Mouse (Mus musculus) bone marrow, adult 2 months (tissue): ENCODE measurements at regions not wholly inside any gene's neighbourhood (a gene's known extent, or its start where the extent isn't known, plus 50 kb on each side); places are given as distances from the start of the nearest gene placed in this dataset.

ENCODE experiments used
- H3K27ac ChIP-seq: fragments of 200-500 bp; 2 replicates; pipeline ENCODE4 v1.5.1; 2012; ENCODE audit warnings: low read depth, mild to moderate bottlenecking, control low read depth, inconsistent platforms, low read length; ENCODE audit not compliant: control insufficient read depth, poor library complexity, insufficient read depth
- H3K4me1 ChIP-seq: fragments of 200-500 bp; 2 replicates; pipeline ENCODE4 v1.6.1; 2011; ENCODE audit warnings: low read length; ENCODE audit not compliant: control insufficient read depth, insufficient read depth
- H3K4me3 ChIP-seq: fragments of 200-500 bp; replicated peaks from 2 replicates; pipeline ENCODE3; 2011; ENCODE audit warnings: mild to moderate bottlenecking, low read depth, low read length, control low read depth; ENCODE audit not compliant: control insufficient read depth
- CTCF ChIP-seq: fragments of 200-500 bp; IDR thresholded peaks from 2 replicates; pipeline ENCODE4 v1.5.1; 2011; ENCODE audit warnings: low read length, control low read depth; ENCODE audit not compliant: control insufficient read depth, insufficient read depth
- POLR2A ChIP-seq: fragments of 200-500 bp; IDR thresholded peaks from 2 replicates; pipeline ENCODE4 v1.6.1; 2011; ENCODE audit warnings: low read depth, mild to moderate bottlenecking, control low read depth, low read length, borderline replicate concordance; ENCODE audit not compliant: control insufficient read depth
- WGBS: fragments of 180-500 bp; shearing (Covaris S2); methylation state at CpG from one replicate; pipeline ENCODE4 v1.1.7; 2018; 5-methylcytosine and 5-hydroxymethylcytosine counted together

DNA sequence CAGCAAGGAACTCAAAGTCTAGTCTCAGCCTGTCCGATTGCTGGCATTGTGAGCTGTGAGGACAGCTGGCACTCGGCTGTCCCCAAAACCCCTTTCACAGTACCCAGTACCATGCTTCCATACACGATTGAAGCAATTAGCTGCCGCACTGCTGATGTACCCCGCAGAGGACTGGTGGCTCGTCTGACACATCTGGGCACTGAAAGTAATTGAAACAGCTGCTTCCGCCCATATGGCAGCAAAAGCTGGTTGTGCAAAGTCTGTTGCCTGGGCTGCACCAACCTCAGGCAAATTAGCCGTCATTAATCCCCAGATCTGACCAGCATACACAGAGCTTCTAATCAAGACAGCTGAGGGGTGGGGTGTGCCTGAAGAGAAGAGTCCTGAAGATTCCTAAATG is 313.1 kb upstream of the Arrdc4 start:
- H3K4me3 ChIP-seq = no peak overlapping the region
- WGBS = 75% methylated on average over 8 of the region's 8 CpGs
- H3K27ac ChIP-seq = no peak overlapping the region
- TF ChIP-seq POLR2A (no peak), CTCF (no peak)
- no peaks in the 10 kb centered on the region for H3K4me1 ChIP-seq

DNA sequence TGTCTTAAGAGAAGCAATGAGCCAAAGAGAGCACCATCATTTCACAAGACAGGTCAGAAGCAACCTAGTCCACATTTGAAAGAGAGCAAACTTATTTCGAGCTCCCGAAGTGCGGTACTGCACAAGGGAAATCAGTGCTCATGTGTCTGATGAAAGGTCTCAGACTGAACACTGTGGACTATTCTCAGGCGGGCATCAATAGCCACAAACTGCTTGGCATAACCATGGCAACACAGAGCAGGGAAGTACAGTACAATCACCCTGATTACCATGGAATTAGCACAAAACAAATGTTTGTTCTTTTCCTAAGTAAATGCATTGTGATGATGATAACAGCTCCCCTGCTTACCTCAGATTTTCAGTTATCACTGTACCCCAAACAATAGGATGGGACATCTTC is 312.2 kb upstream of the Arrdc4 start:
- Histone ChIP-seq H3K27ac (no peak overlapping the region), H3K4me3 (no peak overlapping the region), H3K4me1 (no peaks in the 10 kb centered on the region)
- WGBS = 85% methylated on average over 4 of the region's 4 CpGs
- TF ChIP-seq POLR2A (no peak), CTCF (no peak)

DNA sequence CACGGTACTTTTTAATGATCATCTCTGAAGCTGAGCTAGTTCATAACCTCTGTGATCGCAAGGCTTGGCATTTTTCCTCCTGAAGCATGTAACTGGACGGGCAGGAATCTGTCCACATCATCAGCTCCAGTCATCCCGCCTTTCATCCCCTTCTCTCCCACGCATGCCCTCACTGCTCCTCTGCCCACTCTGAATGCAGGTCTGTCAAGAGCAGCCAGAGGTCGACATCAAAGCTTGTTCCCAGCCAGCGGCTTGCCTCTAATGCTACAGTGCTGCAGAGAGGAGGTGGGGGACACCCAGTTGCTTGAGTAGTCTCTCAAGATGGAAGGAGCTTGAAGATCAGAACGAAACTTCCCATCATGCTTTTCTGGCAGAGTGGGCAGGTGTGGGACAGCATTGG is 267.5 kb upstream of the Arrdc4 start:
- H3K27ac ChIP-seq = no peak overlapping the region
- no peaks in the 10 kb centered on the region; the same call in 1 of the 2 replicates for H3K4me1 ChIP-seq
- TF ChIP-seq POLR2A = no peak
- no peak for TF ChIP-seq CTCF
- WGBS = 63% methylated on average over 8 of the region's 8 CpGs
- H3K4me3 ChIP-seq = no peak overlapping the region

DNA sequence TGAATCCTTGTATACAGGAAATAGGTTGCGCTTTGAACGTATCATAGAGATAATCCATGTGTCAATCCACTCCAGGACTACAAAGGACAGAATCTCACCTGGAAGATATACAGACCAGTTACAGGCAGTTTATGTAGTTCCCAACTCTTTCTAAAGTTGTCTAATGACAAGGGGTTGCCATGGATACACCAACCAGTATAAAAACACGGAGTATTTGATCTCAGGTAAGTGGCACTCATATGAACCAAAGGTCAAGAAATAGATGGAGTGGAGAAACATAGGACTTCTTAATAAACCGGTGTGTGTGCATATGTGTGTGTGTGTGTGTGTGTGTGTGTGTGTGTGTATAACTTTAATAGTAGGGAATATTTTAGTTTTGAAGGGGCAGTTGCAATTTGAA is 266.0 kb upstream of the Arrdc4 start:
- 79% methylated on average over 4 of the region's 4 CpGs for WGBS
- no peak overlapping the region for H3K27ac ChIP-seq
- no peaks in the 10 kb centered on the region for H3K4me1 ChIP-seq
- no peak overlapping the region for H3K4me3 ChIP-seq
- TF ChIP-seq CTCF = no peak
- TF ChIP-seq POLR2A = no peak

DNA sequence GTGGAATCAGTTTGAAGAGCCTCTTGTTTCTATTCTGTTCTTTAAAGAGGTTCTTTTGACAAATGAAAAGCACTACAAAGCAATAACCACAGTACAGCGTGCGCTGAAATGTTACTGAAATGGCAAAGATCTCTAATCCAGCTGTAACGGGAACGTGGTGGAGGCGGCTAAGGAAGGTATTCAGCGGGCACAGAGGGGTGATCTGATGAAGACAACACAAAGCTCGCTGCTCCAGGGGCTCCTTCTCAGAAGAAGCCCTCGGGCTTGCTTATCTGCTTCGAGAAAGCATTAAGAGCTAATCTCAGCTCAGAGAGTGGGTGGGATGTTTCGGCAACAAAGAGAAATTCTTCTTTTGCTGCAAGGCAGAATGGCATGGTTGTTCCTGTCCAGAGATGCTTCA is 258.2 kb upstream of the Arrdc4 start:
- Histone ChIP-seq H3K4me3 (no peak overlapping the region), H3K27ac (no peak overlapping the region), H3K4me1 (no peaks in the 10 kb centered on the region)
- TF ChIP-seq POLR2A (no peak), CTCF (no peak)
- WGBS = 80% methylated on average over 10 of the region's 10 CpGs

DNA sequence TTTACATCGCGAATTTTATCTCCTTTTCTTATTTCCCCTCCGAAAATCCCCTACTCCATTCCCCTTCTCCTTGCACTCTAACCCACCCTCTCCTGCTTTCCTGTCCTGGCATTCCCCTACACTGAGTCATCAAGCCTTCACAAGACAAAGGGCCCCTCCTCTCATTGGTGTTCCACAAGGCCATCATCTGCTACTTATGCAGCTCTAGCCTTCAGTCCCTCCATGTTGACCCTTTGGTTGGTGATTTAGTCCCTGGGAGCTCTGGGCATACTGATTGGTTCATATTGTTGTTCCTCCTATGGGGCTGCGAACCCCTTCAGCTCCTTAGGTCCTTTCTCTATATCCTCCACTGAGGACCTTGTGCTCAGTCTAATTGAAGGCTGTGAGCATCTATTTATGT is 239.0 kb upstream of the Arrdc4 start:
- Histone ChIP-seq H3K27ac (no peak overlapping the region), H3K4me1 (no peaks in the 10 kb centered on the region), H3K4me3 (no peak overlapping the region)
- WGBS = 77% methylated on average over 4 of the region's 4 CpGs
- TF ChIP-seq POLR2A (no peak), CTCF (no peak)

DNA sequence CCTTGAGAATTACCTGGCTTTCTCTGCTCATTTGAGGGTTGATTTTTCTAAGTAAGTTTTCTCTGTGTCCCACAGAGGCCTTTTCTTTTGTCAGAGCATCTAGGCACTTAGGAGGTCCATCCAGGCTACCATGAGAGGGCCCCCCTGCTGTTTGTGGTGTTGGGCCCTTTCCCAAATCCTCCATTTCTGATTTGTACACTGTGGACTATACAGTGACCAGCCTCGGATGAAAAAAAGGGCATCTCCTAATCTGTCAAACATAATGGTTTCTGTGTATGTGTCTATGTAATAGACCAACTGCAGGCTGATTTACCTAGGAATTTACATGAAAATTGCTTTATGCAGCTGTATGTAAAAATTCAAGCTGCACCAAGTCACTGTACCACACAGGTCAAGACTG is 234.9 kb upstream of the Arrdc4 start:
- Histone ChIP-seq H3K4me3 (no peak overlapping the region), H3K4me1 (no peaks in the 10 kb centered on the region), H3K27ac (no peak overlapping the region)
- 56% methylated on average over 1 of the region's 1 CpGs for WGBS
- no peak for TF ChIP-seq CTCF

DNA sequence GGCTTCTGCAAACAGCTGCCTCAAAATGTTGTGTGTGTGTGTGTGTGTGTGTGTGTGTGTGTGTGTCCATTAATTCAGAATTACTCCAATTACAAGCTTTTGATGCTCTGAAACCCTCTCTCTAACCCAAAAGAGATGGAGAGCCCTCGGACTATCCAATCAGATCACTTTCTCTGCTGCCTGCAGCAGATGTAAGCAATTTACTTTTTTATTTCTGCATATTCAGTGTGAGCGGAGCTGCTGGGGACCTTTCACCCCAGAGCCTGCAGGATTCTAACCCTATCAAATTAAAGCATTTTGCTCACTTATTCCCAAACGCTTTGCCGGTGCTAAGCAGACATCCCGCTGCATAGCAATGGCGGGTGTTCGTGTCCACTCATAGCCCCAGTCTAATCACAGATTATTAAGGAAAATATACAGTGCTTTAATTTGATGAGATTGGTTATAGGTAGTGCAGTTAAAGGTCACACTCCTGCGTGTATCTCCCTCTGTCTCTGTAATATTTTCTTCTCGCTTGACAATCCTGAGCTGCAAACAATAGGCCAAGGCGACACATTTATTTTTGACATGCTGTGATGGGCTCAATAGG is 234.0 kb upstream of the Arrdc4 start:
- Histone ChIP-seq H3K4me1 (no peaks in the 10 kb centered on the region), H3K27ac (no peak overlapping the region), H3K4me3 (no peak overlapping the region)
- no peak for TF ChIP-seq POLR2A
- no peak for TF ChIP-seq CTCF
- 80% methylated on average over 10 of the region's 10 CpGs for WGBS

DNA sequence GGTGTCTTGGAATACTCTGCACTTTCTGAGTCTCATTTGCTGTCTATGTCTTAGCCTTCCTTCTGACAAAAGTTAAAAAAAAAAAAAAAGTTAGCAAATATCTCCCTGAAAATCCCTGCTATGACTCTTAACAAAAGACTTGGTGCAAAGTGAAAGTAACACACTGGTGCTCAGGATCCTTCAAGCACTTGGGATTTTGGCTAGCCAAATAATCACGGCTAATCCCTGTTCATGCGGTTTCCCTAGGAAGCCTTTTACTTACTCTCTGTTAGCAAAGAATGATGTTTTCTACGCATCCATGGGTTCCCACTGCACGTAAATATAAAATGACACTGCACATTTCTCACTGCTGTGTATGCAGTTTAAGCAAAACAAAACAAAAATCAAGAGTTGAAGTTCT is 229.5 kb upstream of the Arrdc4 start:
- no peak overlapping the region for H3K4me3 ChIP-seq
- TF ChIP-seq CTCF (no peak), POLR2A (no peak)
- no peaks in the 10 kb centered on the region for H3K4me1 ChIP-seq
- WGBS = 58% methylated on average over 4 of the region's 4 CpGs
- no peak overlapping the region for H3K27ac ChIP-seq

DNA sequence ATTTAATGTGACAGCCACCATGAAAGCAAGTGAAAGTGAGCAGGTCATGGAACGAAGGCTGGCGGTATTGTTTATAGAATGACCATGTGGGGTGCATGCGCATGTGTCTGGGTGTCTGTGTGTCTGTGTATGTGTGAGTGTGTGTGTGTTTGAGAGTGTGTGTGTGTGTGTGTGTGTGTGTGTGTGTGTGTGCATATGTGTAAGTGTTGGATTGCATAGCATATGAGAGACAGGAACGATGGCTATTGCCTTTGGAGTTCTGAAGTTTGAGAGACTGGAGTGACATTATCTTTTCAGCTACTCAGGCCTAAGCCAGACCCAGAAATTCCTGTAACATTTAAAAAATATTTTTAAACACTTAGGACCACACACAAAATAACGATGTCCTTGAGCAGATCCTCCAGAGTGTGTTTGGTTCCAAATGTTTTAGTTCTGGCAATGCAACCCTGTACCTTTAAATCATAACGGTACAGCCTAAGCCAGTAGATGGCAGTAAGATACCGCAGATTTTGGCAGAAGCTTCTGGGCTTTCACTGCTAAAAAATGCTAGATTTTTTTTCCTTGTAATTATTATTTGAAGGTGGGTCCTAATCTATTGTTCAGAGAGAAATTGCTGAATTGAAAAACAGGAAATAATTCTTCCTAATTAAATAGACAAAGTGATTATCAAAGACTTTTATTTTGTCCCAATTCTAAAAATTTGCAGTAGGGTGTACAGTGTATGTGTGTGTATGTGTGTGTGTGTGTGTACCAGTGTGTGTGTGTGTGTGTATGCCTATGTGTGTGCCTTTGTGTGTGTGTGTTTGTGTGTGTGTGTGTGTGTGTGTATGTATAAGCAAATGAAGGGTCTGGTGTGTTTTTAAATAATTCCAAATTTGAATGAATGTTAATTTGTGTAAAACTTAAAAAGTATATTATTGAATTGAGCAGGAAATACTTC is 228.0 kb upstream of the Arrdc4 start:
- Histone ChIP-seq H3K4me1 (no peaks in the 10 kb centered on the region), H3K27ac (no peak overlapping the region), H3K4me3 (no peak overlapping the region)
- TF ChIP-seq CTCF = no peak
- WGBS = 50% methylated on average over 7 of the region's 7 CpGs
